Mouse (Mus musculus) spleen, adult 2 months (tissue): ENCODE measurements around the gene Cd69. TPM values are rescaled to one million over a fixed set of nuclear protein-coding genes. Genes with fewer than 3 reads are reported as not detected.

Source experiments
- DNase-seq, 2 experiments: peaks; one replicate each; pipeline versions ENCODE4 v3.0.0 to v3.0.0-alpha.2; 2012 to 2021; ENCODE audit warnings: low spot score in 2 of 2, low read depth in 1 of 2
- H3K27ac ChIP-seq: fragments of 200-500 bp; 2 replicates; pipeline ENCODE4 v1.5.1; 2012; ENCODE audit warnings: low read length, inconsistent platforms; ENCODE audit not compliant: insufficient read depth
- H3K27me3 ChIP-seq: fragments of 200-500 bp; 2 replicates; pipeline ENCODE4 v1.6.1; 2012; ENCODE audit warnings: mild to moderate bottlenecking, moderate library complexity, low read length, inconsistent platforms; ENCODE audit not compliant: control insufficient read depth, insufficient read depth
- H3K36me3 ChIP-seq: fragments of 200-500 bp; 2 replicates; pipeline ENCODE4 v1.6.1; 2012; ENCODE audit warnings: mild to moderate bottlenecking, low read length, inconsistent platforms; ENCODE audit not compliant: control insufficient read depth, insufficient read depth
- H3K4me1 ChIP-seq: fragments of 200-500 bp; 2 replicates; pipeline ENCODE4 v1.6.1; 2011; ENCODE audit warnings: inconsistent platforms; ENCODE audit not compliant: control insufficient read depth, insufficient read depth, insufficient read length
- H3K4me3 ChIP-seq: fragments of 200-500 bp; 2 replicates; pipeline ENCODE4 v1.5.1; 2011; ENCODE audit warnings: mild to moderate bottlenecking, inconsistent platforms; ENCODE audit not compliant: insufficient read depth, insufficient read length; ENCODE audit errors: extremely low read depth
- CTCF ChIP-seq: fragments of 200-500 bp; IDR thresholded peaks from 2 replicates; pipeline ENCODE4 v1.5.1; 2011; ENCODE audit warnings: mild to moderate bottlenecking, inconsistent platforms; ENCODE audit not compliant: insufficient read depth, insufficient read length, insufficient replicate concordance; ENCODE audit errors: extremely low read depth
- POLR2A ChIP-seq: fragments of 200-500 bp; IDR thresholded peaks from 2 replicates; pipeline ENCODE4 v1.6.1; 2011; ENCODE audit warnings: low read depth, low read length, inconsistent platforms
- WGBS: fragments of 180-500 bp; shearing (Covaris S2); methylation state at CpG from one replicate; pipeline ENCODE4 v1.1.7; 2018; 5-methylcytosine and 5-hydroxymethylcytosine counted together
- polyA plus RNA-seq: library from polyadenylated mRNA; depleted of rRNA; stranded (reverse); fragments of >200 nt; gene quantifications from 2 replicates; pipeline ENCODE4 v1.2.3, GENCODE M21; 2012

Cd69 gene
- polyA plus RNA-seq, 1 experiment = 4.4 TPM

GRCm38 (mm10) chr6:129254314-129254713 lies 20.9 kb downstream of the Cd69 start:
- H3K27ac ChIP-seq = no peak overlapping the region
- no peaks in the 10 kb centered on the region for H3K27me3 ChIP-seq
- DNase-seq = no peak
- TF ChIP-seq CTCF (no peak), POLR2A (no peak)
- H3K36me3 ChIP-seq = no peaks in the 10 kb centered on the region
- H3K4me1 ChIP-seq = no peaks in the 10 kb centered on the region
- H3K4me3 ChIP-seq = no peak overlapping the region
- WGBS = 75% methylated on average over 4 of the region's 4 CpGs

GRCm38 (mm10) chr6:129248243-129248642 lies 27.0 kb downstream of the Cd69 start:
- H3K4me3 ChIP-seq = no peak overlapping the region
- no peaks in the 10 kb centered on the region for H3K27me3 ChIP-seq
- TF ChIP-seq POLR2A (no peak), CTCF (no peak)
- H3K36me3 ChIP-seq = no peaks in the 10 kb centered on the region
- no peaks in the 10 kb centered on the region for H3K4me1 ChIP-seq
- peak in 1 of 2 experiments; percentile 51 for DNase-seq
- H3K27ac ChIP-seq = no peak overlapping the region

GRCm38 (mm10) chr6:129246992-129247391 lies 28.2 kb downstream of the Cd69 start:
- 60% methylated on average over 1 of the region's 1 CpGs for WGBS
- H3K36me3 ChIP-seq = no peaks in the 10 kb centered on the region
- peaks cover 5% of the 10 kb centered on the region for H3K4me1 ChIP-seq
- no peak for DNase-seq
- no peak for TF ChIP-seq POLR2A
- no peak for TF ChIP-seq CTCF
- H3K27me3 ChIP-seq = no peaks in the 10 kb centered on the region
- H3K27ac ChIP-seq = no peak overlapping the region
- no peak overlapping the region for H3K4me3 ChIP-seq

DNA sequence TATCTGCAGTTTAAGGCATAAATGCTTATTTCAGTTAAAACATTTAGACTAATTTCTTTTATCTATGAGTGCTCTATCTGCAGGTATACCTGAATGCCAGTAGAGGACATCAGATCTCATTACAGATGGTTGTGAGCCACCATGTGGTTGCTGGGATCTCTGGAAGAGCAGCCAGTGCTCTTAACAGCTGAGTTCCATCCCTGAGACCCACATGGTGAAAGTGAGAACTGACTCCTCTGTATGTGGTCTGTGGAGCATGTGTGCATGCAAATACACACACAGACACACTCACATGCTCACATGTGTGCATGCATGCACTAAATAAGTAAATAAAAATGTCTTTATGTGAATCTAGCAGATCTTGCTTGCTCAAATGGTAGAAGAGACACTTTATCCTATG lies 29.4 kb downstream of the Cd69 start:
- Histone ChIP-seq H3K36me3 (no peaks in the 10 kb centered on the region), H3K4me3 (no peak overlapping the region), H3K27ac (no peak overlapping the region), H3K27me3 (no peaks in the 10 kb centered on the region), H3K4me1 (peaks cover 5% of the 10 kb centered on the region)
- no peak for DNase-seq
- no peak for TF ChIP-seq POLR2A
- no peak for TF ChIP-seq CTCF

- H3K36me3 ChIP-seq = no peaks in the 10 kb centered on the region
- H3K27me3 ChIP-seq = no peaks in the 10 kb centered on the region
- H3K27ac ChIP-seq = no peak overlapping the region; the same call in 1 of the 2 replicates
- 40% methylated on average over 6 of the region's 6 CpGs for WGBS
- TF ChIP-seq POLR2A (no peak), CTCF (no peak)
- DNase-seq = peak in 1 of 2 experiments; percentile 36
- no peak overlapping the region for H3K4me3 ChIP-seq
- H3K4me1 ChIP-seq = peaks cover 5% of the 10 kb centered on the region
Observed at GRCm38 (mm10) chr6:129241907-129242306, 33.3 kb downstream of the Cd69 start.

DNA sequence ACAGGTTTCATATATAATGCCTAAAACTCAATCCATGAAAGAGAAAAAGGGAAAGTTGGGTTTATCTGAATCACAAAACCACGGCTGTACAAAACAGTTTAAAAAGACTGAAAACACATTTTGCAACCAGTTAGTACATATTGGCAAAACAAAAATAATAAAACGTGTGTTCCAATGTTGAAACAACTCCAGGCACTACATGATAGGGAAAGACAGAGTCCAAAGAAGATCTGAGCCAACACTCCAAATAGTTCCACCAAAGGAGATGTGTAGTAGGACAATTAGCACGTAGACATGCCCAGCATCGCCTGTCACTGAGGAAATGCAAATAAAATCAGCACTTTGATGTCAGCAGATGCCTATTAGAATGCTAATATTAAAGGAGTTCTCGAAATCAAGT lies 33.8 kb downstream of the Cd69 start:
- H3K27ac ChIP-seq = no peak overlapping the region
- H3K36me3 ChIP-seq = no peaks in the 10 kb centered on the region
- no peak overlapping the region for H3K4me3 ChIP-seq
- no peaks in the 10 kb centered on the region for H3K27me3 ChIP-seq
- 72% methylated on average over 5 of the region's 5 CpGs for WGBS
- no peak for DNase-seq
- peaks cover 5% of the 10 kb centered on the region for H3K4me1 ChIP-seq
- TF ChIP-seq POLR2A (no peak), CTCF (no peak)

DNA sequence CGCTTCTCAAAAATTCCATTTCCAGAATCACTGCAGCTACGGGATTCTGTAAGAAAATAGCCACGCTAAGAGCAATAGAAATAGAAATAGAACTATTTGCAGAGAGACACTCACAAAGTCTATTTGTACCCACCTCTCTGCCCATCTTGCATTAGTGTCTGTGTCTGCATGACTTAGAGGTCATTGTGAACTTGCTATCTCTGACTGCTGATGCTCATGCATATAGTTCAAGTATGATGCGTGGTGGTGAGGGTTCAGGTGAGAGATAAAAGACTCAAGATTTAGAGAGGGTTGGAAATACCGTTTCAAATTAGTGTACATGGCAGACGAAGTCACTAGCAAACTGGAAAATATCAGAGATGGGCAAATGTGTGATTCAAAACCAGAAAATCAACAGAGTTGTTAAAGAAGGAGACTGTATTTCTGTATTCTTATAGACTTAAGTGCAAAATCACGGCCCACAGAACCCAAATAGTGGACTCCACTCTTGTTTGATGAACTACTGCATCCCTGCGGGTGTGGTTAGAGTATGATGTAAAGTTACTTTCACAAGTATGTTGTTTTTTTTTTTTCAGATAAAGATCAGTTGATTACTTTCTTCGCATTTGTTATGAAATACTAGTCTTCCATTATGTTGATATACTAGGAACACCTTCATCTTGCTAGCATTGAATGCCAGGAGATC lies 35.5 kb downstream of the Cd69 start:
- H3K4me3 ChIP-seq = no peak overlapping the region
- 76% methylated on average over 9 of the region's 9 CpGs for WGBS
- no peaks in the 10 kb centered on the region for H3K27me3 ChIP-seq
- TF ChIP-seq POLR2A (no peak), CTCF (no peak)
- peaks cover 16% of the 10 kb centered on the region for H3K4me1 ChIP-seq
- no peaks in the 10 kb centered on the region for H3K36me3 ChIP-seq
- DNase-seq = no peak
- peak overlapping the region; percentile 51; the same call in 1 of the 2 replicates for H3K27ac ChIP-seq
